Mouse (Mus musculus) ES-E14 (cell line): ENCODE measurements around the gene Eif4g3. TPM values are rescaled to one million over a fixed set of nuclear protein-coding genes. Genes with fewer than 3 reads are reported as not detected.

Source experiments
- DNase-seq: peaks from one replicate; pipeline ENCODE4 v3.0.0-alpha.2; 2013; ENCODE audit warnings: low read depth, low spot score
- H3K27ac ChIP-seq: 2 replicates; pipeline ENCODE4 v1.5.1; 2012; ENCODE audit warnings: low read depth, mild to moderate bottlenecking, low read length, moderate library complexity, mixed read lengths; ENCODE audit not compliant: poor library complexity, insufficient read depth, severe bottlenecking
- H3K36me3 ChIP-seq: 2 replicates; pipeline ENCODE4 v1.6.1; 2012; ENCODE audit warnings: mild to moderate bottlenecking, low read length, moderate library complexity, mixed read lengths; ENCODE audit not compliant: control insufficient read depth, poor library complexity, insufficient read depth, severe bottlenecking
- H3K4me1 ChIP-seq, 2 experiments: fragments of 150-350 bp in 1 of 2; sonication (generic) in 1 of 2; 2 replicates each; pipeline ENCODE4 v1.6.1; 2012; ENCODE audit warnings: low read length in 2 of 2, mild to moderate bottlenecking in 1 of 2, mixed read lengths in 1 of 2; ENCODE audit not compliant: control insufficient read depth in 2 of 2, insufficient read depth in 2 of 2, poor library complexity in 1 of 2
- H3K4me3 ChIP-seq, 2 experiments: fragments of 150-350 bp in 1 of 2; sonication (generic) in 1 of 2; 2 replicates each; pipeline ENCODE4 v1.5.1; 2012; ENCODE audit warnings: low read length in 2 of 2, low read depth in 1 of 2, mild to moderate bottlenecking in 1 of 2, mixed read lengths in 1 of 2; ENCODE audit not compliant: insufficient read depth in 1 of 2, poor library complexity in 1 of 2, severe bottlenecking in 1 of 2
- H3K9ac ChIP-seq: 2 replicates; pipeline ENCODE4 v1.6.1; 2012; ENCODE audit warnings: low read depth, mild to moderate bottlenecking, low read length, mixed read lengths; ENCODE audit not compliant: poor library complexity, insufficient read depth, severe bottlenecking
- H3K9me3 ChIP-seq: fragments of 150-350 bp; sonication (generic); 2 replicates; pipeline ENCODE4 v1.6.1; 2012; ENCODE audit warnings: low read depth, mild to moderate bottlenecking, low read length; ENCODE audit not compliant: control insufficient read depth, insufficient read depth
- CHD2 ChIP-seq: IDR thresholded peaks from 2 replicates; pipeline ENCODE4 v1.6.1; 2014; ENCODE audit warnings: mild to moderate bottlenecking, low read depth, low read length, inconsistent platforms
- HCFC1 ChIP-seq: IDR thresholded peaks from 2 replicates; pipeline ENCODE4 v1.6.1; 2012; ENCODE audit warnings: low read length, inconsistent platforms, borderline replicate concordance; ENCODE audit not compliant: insufficient read depth
- MAFK ChIP-seq: IDR thresholded peaks from 2 replicates; pipeline ENCODE4 v1.6.1; 2014; ENCODE audit warnings: mild to moderate bottlenecking, low read depth, low read length, inconsistent platforms; ENCODE audit not compliant: insufficient read depth
- ZC3H11A ChIP-seq: IDR thresholded peaks from 2 replicates; pipeline ENCODE4 v1.6.1; 2012; ENCODE audit warnings: low read depth, mild to moderate bottlenecking, inconsistent platforms, low read length, borderline replicate concordance
- ZNF384 ChIP-seq: IDR thresholded peaks from 2 replicates; pipeline ENCODE4 v1.6.1; 2012; ENCODE audit warnings: low read depth, low read length, inconsistent platforms
- in situ Hi-C, 2 experiments: fragments of 600-800 bp; cut with MboI; formaldehyde crosslinking; loops; one replicate each; pipeline ENCODE4 v1.15.1; 2025; ENCODE audit warnings: low sequenced_read_pairs in 2 of 2, inconsistent platforms in 1 of 2; ENCODE audit not compliant: unreplicated experiment in 2 of 2
- total RNA-seq: library from RNA; depleted of rRNA; stranded (reverse); fragments of 300-350 nt; gene quantifications from 2 replicates; pipeline ENCODE4 v1.2.3, GENCODE M21; 2012

Eif4g3 gene
- total RNA-seq, 1 experiment: 18.7 TPM

DNA sequence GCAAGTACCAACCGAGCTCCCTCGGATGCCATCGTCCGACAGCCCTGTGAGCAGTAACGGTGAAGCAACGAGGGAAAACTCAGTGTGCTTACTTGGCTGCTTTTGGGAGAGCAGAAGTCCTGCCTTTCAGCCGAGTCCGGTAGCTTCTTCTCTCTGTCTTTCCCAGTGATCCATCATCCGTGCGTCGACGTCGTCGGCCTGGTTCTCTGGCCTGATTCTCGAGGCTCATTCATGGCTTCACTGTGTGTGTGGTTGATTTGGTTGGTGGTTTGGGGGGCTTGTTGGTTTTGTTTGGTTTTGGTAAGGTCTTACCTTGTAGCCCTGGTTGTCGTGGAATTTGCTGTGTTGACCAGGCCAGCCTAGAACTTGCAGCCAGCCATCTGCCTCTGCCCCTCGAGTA is 145.0 kb downstream of the Eif4g3 start:
- no peaks in the 10 kb centered on the region for H3K4me1 ChIP-seq
- peaks cover 3% of the 10 kb centered on the region; the same call in 1 of the 2 replicates for H3K36me3 ChIP-seq
- TF ChIP-seq HCFC1 (no peak), CHD2 (no peak), ZC3H11A (no peak), MAFK (no peak), ZNF384 (no peak)
- in situ Hi-C loops: no loop called here
- no peak overlapping the region for H3K9ac ChIP-seq
- no peaks in the 10 kb centered on the region for H3K9me3 ChIP-seq
- H3K4me3 ChIP-seq: no peak overlapping the region
- H3K27ac ChIP-seq: no peak overlapping the region
- DNase-seq: no peak

- in situ Hi-C loops: no loop called here
- H3K9me3 ChIP-seq: no peaks in the 10 kb centered on the region
- H3K4me1 ChIP-seq: no peaks in the 10 kb centered on the region
- no peak for DNase-seq
- no peak overlapping the region for H3K27ac ChIP-seq
- H3K4me3 ChIP-seq: no peak overlapping the region
- H3K9ac ChIP-seq: no peak overlapping the region
- TF ChIP-seq MAFK (no peak), CHD2 (no peak)
- H3K36me3 ChIP-seq: peaks cover 3% of the 10 kb centered on the region; the same call in 1 of the 2 replicates
Measured at GRCm38 (mm10) chr4:138138219-138138618, 145.4 kb downstream of the Eif4g3 start.

GRCm38 (mm10) chr4:138141358-138141757 is 148.5 kb downstream of the Eif4g3 start:
- Histone ChIP-seq H3K36me3 (no peaks in the 10 kb centered on the region; the same call in 1 of the 2 replicates), H3K4me1 (no peaks in the 10 kb centered on the region), H3K4me3 (no peak overlapping the region), H3K27ac (no peak overlapping the region), H3K9ac (no peak overlapping the region), H3K9me3 (no peaks in the 10 kb centered on the region)
- DNase-seq: no peak
- TF ChIP-seq ZC3H11A: no peak
- TF ChIP-seq MAFK: no peak
- no peak for TF ChIP-seq ZNF384
- TF ChIP-seq CHD2: no peak
- no peak for TF ChIP-seq HCFC1
- in situ Hi-C loops: no loop called here

- no peaks in the 10 kb centered on the region for H3K9me3 ChIP-seq
- no peaks in the 10 kb centered on the region; the same call in 1 of the 2 replicates for H3K36me3 ChIP-seq
- no peak overlapping the region for H3K4me3 ChIP-seq
- DNase-seq: no peak
- no peaks in the 10 kb centered on the region for H3K4me1 ChIP-seq
- TF ChIP-seq CHD2: no peak
- TF ChIP-seq ZC3H11A: no peak
- TF ChIP-seq HCFC1: no peak
- no peak for TF ChIP-seq MAFK
- no peak for TF ChIP-seq ZNF384
- no peak overlapping the region for H3K27ac ChIP-seq
- in situ Hi-C loops: no loop called here
- H3K9ac ChIP-seq: no peak overlapping the region
Measured at GRCm38 (mm10) chr4:138147176-138147575, 154.4 kb downstream of the Eif4g3 start.

GRCm38 (mm10) chr4:138149977-138150376 is 157.2 kb downstream of the Eif4g3 start:
- in situ Hi-C loops: no loop called here
- Histone ChIP-seq H3K9me3 (no peaks in the 10 kb centered on the region), H3K27ac (no peak overlapping the region), H3K36me3 (peaks cover 4% of the 10 kb centered on the region; the same call in 1 of the 2 replicates), H3K9ac (no peak overlapping the region), H3K4me3 (no peak overlapping the region), H3K4me1 (no peaks in the 10 kb centered on the region)
- no peak for DNase-seq
- no peak for TF ChIP-seq ZC3H11A
- TF ChIP-seq MAFK: peak; percentile 40; the same call in 1 of the 2 replicates
